Mouse (Mus musculus): Measurements from ENCODE around the gene Rnf180.

The Rnf180 gene

GRCm38 (mm10) chr13:105250264-105250663 lies 44.4 kb downstream of the Rnf180 start:
- DNase-seq = no peak

GRCm38 (mm10) chr13:105249599-105249998 lies 45.0 kb downstream of the Rnf180 start:
- no peak for DNase-seq

GRCm38 (mm10) chr13:105247691-105248090 lies 46.9 kb downstream of the Rnf180 start:
- DNase-seq = no peak

GRCm38 (mm10) chr13:105240810-105241209 lies 53.8 kb downstream of the Rnf180 start:
- DNase-seq = no peak

- no peak for DNase-seq
These were observed 67.5 kb downstream of the Rnf180 start for GRCm38 (mm10) chr13:105227126-105227525.

- no peak for DNase-seq
These were observed 70.6 kb downstream of the Rnf180 start for GRCm38 (mm10) chr13:105224048-105224447.

GRCm38 (mm10) chr13:105223147-105223546 lies 71.5 kb downstream of the Rnf180 start:
- peak; percentile 39 for DNase-seq

- DNase-seq = no peak
These were observed 72.4 kb downstream of the Rnf180 start for GRCm38 (mm10) chr13:105222016-105222725.

GRCm38 (mm10) chr13:105210746-105211145 lies 83.9 kb downstream of the Rnf180 start:
- DNase-seq = no peak

- DNase-seq = peak; percentile 10
These were observed 90.8 kb downstream of the Rnf180 start for GRCm38 (mm10) chr13:105203851-105204250.

- DNase-seq = no peak
These were observed 96.0 kb downstream of the Rnf180 start for GRCm38 (mm10) chr13:105198658-105199057.

GRCm38 (mm10) chr13:105198028-105198427 lies 96.6 kb downstream of the Rnf180 start:
- DNase-seq = no peak

GRCm38 (mm10) chr13:105193583-105193982 lies 101.0 kb downstream of the Rnf180 start:
- DNase-seq = no peak

- DNase-seq = no peak
These were observed 105.9 kb downstream of the Rnf180 start for GRCm38 (mm10) chr13:105188730-105189129.

- DNase-seq = no peak
These were observed 113.8 kb downstream of the Rnf180 start for GRCm38 (mm10) chr13:105180781-105181180.

- no peak for DNase-seq
These were observed 129.2 kb downstream of the Rnf180 start for GRCm38 (mm10) chr13:105165441-105165840.

GRCm38 (mm10) chr13:105153955-105154354 lies 140.7 kb downstream of the Rnf180 start:
- DNase-seq = peak; percentile 43

GRCm38 (mm10) chr13:105150006-105150405 lies 144.6 kb downstream of the Rnf180 start:
- DNase-seq = no peak

- peak; percentile 24 for DNase-seq
These were observed 146.7 kb downstream of the Rnf180 start for GRCm38 (mm10) chr13:105147795-105148418.

GRCm38 (mm10) chr13:105146827-105147226 lies 147.8 kb downstream of the Rnf180 start:
- DNase-seq = no peak

GRCm38 (mm10) chr13:105139881-105140280 lies 154.7 kb downstream of the Rnf180 start:
- DNase-seq = no peak

- DNase-seq = no peak
These were observed 160.2 kb downstream of the Rnf180 start for GRCm38 (mm10) chr13:105134397-105134796.

- DNase-seq = no peak
These were observed 161.8 kb downstream of the Rnf180 start for GRCm38 (mm10) chr13:105132776-105133175.

GRCm38 (mm10) chr13:105132370-105132769 lies 162.2 kb downstream of the Rnf180 start:
- no peak for DNase-seq

- no peak for DNase-seq
These were observed 164.5 kb downstream of the Rnf180 start for GRCm38 (mm10) chr13:105130080-105130479.
